Mouse (Mus musculus) testis, postnatal 14 days (tissue): ENCODE results near the gene Mamdc4.

Experiments
- DNase-seq: peaks from one replicate; pipeline ENCODE4 v3.0.0; 2021; ENCODE audit warnings: low spot score

Mamdc4 gene

GRCm38 (mm10) chr2:25582466-25583119, 7.9 kb upstream of the Mamdc4 start:
- DNase-seq, result no peak

GRCm38 (mm10) chr2:25581901-25582301, 7.3 kb upstream of the Mamdc4 start:
- no peak for DNase-seq

DNA sequence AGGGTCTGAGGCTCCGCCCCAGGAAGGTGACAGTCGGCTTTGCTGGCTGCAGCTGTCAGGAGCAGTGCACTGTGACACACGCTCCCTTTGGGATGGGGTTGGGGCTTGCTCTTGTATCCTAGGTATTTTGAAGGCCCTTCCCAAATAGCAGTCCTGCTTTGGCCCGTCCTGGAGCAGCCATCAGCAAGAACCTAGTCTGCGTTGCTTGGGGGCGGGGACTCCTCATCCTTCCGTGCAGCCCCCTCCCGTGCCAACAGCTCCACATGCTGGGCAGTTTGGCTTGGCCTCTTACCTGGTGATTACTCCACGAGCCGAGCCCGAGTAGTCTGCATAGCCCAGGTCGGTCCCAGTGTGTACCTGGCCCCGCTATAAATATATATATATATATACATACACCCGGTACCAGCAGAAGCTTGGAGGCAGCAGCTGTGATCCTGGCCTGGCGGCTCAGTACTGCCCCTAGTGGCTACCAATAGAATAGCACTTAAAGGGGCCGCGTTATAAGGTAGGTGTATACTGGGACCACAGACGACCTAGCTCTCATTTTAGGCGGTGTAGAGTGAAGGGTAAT, 6.7 kb upstream of the Mamdc4 start, which contains the start of gene Ajm1:
TSS of gene Ajm1 (minus strand) at position 464 of the 571 bp plus-strand sequence.
- peak; percentile 62 for DNase-seq

DNA sequence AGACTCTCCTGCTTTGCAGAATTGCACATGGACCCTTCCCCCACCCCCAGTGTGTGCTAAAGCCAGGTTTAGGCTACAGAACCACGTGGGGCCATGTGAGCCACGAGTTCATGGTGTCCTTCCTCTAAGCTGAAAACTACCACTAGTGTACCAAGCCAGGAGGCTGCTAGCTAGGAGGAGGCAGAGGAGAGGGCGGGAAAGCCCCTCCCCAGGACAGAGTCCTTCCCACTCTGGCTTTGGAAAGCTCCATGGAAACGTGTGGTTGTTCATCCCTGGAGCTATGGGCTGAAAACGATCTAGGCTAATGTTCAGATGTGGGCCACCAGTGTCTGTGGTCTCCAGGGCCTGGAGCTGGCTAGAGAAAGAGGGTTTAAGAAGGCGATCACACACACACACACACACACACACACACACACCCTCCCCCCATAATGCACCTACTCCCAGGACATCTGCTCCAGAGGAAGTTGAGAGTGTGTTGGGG, 6.0 kb upstream of the Mamdc4 start:
- DNase-seq, result no peak

DNA sequence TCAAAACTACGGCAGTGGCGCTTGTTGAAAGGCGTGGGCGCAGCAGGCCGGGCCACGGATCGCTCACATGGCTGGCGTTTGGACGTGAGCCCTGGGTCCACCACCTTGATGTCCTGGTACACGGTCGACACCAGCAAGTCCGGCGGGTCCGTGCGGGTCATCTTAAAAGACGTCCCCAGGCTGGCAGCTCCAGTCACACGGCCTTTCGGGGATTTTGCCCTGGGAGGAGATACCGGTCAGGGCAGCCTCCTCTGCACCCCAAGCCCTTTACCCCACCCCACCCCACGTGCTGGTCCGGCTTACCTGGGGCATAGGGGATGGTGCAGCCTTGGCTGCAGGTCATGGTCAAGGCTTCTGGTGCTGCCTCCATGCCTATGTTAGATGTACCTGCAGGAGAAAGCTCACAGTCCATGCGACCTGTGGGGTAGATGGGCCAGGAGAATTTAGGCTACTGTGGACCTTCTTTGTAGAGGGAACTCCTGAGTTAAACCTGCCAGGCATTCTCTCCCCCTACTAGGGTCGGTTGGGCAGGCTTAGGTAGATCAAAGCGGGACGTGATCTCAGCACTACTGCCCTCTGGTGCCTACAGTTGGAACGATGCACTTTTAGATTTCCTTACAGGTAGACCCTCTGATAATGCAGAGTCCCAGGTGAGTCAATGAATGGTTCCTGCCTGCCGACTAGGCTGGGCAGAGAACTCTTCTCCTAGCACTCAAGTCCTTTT, 5.3 kb upstream of the Mamdc4 start:
- no peak for DNase-seq

DNA sequence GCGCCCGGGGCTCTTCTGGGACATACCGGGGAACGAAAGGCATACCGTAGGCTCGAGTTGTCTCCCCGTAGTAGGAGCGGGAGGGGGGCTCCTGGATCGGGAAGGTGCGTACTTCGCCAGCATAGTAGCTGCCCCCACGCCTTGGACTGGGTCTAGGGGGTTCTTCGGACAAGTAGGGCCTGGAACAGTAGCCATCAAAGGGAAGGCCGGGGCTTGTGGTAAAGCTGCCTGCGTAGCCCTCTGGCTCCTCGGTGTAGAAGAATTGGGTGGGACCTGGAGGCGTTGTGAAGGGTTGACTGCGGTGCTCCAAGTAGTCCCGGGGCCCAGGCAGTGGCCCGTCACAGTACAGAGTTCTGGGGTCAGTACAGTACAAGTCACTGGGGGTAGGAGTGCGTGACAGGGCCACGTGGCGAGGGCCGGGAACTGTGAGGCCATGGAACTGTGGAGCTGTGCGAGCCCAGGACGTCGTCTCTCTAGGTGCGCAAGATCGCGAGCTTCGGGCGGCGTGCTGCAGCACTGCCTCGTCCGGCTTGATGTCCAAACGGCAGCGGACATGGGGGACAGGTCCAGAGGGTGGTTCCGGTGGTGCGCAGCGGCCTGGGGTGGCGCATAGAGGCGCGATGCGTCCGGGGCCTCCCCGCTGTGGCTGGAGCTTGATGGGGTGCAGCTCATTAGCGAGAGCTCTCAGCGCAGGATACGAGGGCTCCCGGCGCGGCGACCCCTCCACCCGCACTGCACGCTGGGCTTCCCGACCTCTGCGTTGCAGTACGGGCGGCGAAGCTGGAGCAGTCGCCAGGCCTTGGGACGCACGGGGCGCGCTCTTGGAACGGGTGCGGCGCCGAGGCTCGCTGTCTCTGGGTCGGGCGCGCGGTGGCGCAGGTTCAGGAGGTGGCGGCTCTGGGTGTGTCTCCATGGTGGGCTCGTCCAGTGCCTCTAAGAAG, 4.4 kb upstream of the Mamdc4 start:
- no peak for DNase-seq

DNA sequence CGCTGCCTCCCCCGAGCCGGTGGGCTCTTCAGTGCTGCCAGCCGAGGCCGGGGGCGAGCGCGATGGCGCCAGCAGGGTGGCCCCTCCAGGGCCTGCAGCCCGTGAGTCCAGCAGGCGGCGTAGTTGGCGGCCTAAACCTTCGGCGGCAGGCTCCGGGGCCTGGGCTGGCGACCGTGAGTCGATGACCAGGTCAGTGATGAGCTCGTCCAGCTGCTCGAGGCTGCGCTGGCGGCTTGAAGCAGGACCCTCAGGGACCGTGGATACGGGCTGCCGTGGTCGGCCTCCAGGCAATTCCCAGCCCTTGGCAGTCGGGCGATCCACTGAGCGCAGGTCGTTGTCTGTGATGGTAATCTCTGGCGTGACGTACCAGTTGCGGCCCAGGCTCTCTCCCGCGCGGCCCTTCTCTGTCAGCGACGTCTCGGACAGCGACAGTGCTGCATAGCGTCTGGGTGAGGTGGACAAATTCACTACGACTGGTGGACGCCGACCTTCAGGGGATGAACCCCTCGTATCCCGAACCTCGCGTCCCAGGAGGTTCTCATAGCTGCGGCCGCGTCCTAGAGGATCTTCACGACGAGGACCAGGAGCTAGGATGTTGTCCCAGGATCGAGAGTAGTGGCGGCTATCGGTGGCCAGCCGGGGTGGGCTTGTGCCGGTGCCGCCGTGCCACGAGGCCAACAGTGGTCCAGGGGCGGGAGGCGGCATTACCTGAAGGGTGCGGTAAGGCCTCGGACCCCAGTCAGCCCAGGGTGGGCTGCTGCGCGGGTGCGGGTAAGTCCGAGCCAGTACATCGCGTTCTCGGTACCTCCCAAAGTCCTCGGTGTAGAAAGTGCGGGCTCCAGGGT, 3.5 kb upstream of the Mamdc4 start:
- DNase-seq, result no peak

- DNase-seq, result no peak
Observed at GRCm38 (mm10) chr2:25576965-25577891, 2.6 kb upstream of the Mamdc4 start.

DNA sequence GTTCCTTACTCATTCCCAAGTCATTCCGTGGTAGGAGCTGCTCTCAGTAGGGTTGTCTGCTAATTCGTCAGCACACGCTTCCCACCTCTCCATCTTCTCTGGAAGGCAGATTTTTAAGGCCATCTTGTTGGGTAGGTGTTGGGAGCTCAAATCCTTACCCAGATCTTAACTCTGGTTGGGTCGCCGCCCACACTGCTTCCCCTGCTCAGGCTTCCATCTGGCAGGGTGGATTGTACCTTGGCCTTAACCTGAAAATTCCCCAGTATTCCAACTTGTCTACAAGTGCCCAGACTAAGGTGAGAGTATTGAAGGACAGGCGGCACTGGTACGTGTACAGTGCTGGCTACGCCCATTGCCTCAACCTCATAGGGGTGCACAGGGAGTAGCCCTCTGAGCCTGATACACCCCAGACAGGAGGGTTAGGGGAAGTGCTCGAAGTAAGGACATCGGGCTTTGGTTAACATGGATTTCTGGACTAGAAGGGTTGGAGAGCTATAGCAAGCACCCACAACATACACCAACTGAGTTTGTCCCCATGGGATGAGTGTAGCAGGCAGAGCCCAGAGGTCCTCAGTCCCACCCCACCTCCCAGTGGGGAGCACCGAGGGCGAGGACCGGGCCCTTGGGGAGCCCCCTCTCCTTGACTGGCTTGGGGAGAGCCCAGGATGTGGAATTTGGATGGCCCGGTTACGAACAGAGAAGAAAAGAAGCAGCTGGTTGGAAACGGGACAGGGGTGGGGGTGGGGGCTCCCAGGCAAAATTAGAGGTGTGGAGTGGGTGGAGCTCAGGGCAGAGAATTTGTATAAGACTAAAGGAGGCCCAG, 1.6 kb upstream of the Mamdc4 start:
- no peak for DNase-seq

DNA sequence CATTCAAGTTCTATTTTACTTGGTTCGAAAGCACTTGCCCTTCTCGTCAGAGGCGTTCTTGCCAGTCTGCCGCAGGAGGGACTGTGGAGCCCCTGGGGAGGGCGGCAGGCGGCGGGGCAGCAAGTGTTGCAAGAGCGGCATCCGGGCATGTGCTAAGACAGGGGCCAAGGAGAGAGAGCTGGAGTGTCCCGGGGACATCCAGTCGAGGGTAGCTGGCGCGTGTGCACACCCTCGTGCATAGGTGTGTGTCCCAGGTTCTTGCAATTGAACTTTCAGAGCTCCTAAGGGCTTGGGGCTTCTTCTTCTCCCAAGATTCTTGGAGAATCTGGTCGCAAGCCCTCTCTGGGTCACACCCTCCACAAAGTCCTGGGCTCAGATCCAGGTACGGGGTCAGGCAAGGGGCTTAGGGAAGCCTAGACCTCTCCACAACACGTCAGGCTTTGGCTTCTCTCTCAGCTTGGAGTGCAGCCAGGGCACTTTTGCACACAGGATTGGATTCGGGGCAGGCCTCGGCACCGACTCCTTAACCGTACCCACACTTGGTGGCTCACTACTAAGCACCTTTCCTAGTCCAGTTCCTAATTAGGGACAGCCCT, 885 bp upstream of the Mamdc4 start:
- no peak for DNase-seq

DNA sequence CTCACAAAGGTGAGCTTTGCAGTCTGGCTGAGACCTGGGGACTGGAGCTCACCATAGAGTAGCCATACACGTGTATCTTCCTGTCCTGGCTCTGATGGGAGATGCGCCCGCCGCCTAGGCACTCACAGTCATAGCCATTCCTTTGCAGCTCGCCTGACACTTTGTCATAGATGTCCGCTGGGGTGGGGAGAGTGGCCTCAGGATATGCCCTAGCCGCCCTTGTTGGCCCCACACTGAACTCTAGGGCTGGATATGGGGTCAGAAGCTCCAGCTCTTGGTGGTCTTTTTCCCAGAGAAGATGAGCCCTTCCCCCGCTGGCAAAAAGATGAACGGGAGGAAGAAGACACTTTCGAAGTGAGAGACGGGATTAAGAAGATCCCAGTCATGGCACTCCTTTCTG, 509 bp downstream of the Mamdc4 start:
- no peak for DNase-seq

- no peak for DNase-seq
Observed at GRCm38 (mm10) chr2:25573068-25573467, 1.6 kb downstream of the Mamdc4 start.

DNA sequence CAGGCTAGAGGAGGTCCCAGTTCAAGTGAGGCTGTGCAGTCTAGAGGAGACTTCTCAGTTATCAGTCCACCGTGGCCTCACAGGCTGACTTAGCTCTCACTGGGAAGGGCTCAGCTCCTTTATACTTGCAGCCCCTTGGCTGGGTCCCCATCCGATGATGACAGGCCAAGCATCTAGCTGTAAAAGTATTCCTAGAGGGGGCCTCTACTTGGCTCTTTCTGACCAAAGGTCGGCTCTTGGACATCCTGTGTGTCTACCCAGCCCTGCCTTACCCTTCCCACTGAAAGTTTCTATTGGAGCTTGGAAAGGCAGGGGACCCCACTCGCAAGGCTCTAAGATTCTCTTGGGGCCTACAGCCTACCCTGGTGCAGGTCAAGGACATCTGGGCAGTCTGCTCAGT, 3.4 kb downstream of the Mamdc4 start:
- DNase-seq, result no peak

DNA sequence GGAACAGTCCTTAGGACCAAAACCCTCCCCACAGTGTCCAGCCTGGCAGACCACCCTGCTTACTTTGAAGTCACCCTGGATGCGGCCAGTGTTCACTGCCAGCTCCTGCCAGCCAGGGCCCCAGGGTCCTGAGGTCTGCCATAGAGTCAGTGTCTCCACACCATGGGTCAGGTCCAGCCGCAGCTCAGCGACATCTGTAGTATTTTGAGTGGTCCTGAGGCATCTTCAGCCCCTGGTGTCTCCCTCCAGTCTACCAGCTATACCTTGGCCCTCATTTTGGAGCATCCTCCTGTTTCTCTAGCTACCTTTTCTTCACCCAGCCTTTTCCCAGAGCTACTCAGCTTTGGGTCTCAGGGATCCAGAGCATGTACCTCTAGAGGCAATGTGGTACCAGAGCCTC, 5.3 kb downstream of the Mamdc4 start:
- no peak for DNase-seq

DNA sequence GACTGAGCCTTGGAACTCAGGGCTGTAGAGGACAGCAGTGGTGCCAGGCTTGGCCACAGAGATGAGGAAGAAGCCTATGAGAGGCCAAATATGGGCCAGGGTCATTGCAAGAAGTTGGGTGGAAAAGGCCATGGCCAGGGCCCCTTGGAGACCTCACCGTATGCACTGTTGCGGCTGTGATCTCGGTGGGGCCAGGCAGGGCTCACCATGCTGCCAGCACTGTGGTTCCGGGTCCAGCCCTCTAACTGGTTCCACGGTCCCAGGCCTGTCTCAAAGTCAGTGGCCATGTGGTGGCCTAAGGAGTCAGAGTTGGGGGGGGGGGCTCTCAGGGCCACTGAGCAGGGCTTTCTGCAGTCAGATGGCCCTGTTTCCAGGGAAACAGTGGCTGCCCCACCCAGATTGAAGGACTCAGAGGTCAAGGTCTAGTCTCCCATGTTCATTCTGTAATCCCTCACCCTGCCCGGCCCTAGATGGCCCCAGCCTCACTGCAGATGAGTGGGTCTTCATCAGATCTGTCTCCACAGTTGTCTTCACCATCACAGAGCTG, 6.1 kb downstream of the Mamdc4 start:
- no peak for DNase-seq

GRCm38 (mm10) chr2:25566558-25566957, 8.1 kb downstream of the Mamdc4 start:
- no peak for DNase-seq

GRCm38 (mm10) chr2:25565741-25566140, 8.9 kb downstream of the Mamdc4 start:
- no peak for DNase-seq

DNA sequence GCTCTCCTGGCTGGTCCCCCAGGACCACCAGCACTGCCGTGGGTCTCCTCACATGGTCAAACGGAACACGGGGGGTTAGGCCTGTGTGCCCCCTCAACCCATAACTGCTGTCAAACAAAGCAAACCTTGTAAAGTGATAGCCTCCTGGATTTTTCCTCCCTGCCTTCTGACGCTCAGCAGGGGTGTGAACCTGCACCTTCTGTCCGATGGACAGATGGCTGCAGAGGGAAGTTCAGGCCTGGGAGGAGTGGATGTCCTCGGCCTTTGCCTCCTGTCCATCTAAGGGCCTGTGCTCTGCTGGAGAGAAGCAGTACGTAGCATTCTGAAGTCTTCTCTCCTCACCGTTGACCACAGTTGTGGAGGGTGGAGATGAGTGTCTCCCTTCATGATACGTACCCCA, 12.7 kb downstream of the Mamdc4 start:
- DNase-seq, result no peak

DNA sequence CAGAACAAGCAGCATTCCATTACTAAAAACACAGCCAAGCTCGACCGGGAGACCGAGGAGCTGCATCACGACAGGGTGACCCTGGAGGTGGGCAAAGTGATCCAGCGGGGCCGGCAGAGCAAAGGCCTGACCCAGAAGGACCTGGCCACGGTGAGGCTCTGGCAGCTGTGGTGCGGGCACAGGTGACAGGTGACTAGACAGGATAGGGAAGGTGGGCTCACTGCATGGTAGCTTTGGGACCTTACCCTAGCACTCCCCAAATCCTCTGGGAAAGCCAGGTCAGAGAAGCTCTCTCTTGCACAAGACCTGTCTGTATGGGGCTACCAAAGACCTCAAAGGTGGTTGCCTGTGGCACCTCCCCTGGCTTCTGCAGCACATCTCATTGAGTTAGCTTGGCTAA, 14.1 kb downstream of the Mamdc4 start:
- DNase-seq, result no peak
